Mouse (Mus musculus) ES-E14 (cell line): ENCODE results near the gene Vrk1.

Experiments used
- MAFK ChIP-seq: IDR thresholded peaks from 2 replicates; pipeline ENCODE4 v1.6.1; 2014; ENCODE audit warnings: mild to moderate bottlenecking, low read depth, low read length, inconsistent platforms; ENCODE audit not compliant: insufficient read depth
- ZNF384 ChIP-seq: IDR thresholded peaks from 2 replicates; pipeline ENCODE4 v1.6.1; 2012; ENCODE audit warnings: low read depth, low read length, inconsistent platforms

- no peak for TF ChIP-seq ZNF384
- no peak for TF ChIP-seq MAFK
These were observed 28.7 kb upstream of the Vrk1 start for GRCm38 (mm10) chr12:105981121-105981973.
